In genomic region chr5:88580681-88581080, GRCm38 (mm10) we compare ENCODE assay signal across 23 mouse cellular contexts. TPM values are rescaled to one million over a fixed set of nuclear protein-coding genes. Genes with fewer than 3 reads are reported as not detected.
"Had no signal": no experiment of that assay in that cellular context is flagged by ENCODE, and none has a peak within 500 bp of the region (broad histone marks: within the 10 kb centered on the region; RNA-seq: fewer than 3 reads in every experiment).

No protein-coding gene starts in this region.

- H3K27me3 ChIP-seq: kidney, embryonic 15.5 days; limb, embryonic 12.5 days; limb, embryonic 15.5 days; lung, embryonic 15.5 days; midbrain, embryonic 12.5 days; midbrain, embryonic 15.5 days; neural tube, embryonic 12.5 days; neural tube, embryonic 15.5 days had no signal

- H3K36me3 ChIP-seq: kidney, embryonic 15.5 days; limb, embryonic 12.5 days; limb, embryonic 15.5 days; lung, embryonic 15.5 days; midbrain, embryonic 12.5 days; midbrain, embryonic 15.5 days; neural tube, embryonic 12.5 days; neural tube, embryonic 15.5 days had no signal

- H3K4me3 ChIP-seq: kidney, embryonic 15.5 days; limb, embryonic 12.5 days; limb, embryonic 15.5 days; lung, embryonic 15.5 days; midbrain, embryonic 12.5 days; midbrain, embryonic 15.5 days; neural tube, embryonic 12.5 days; neural tube, embryonic 15.5 days had no signal

- H3K27ac ChIP-seq: kidney, embryonic 15.5 days; limb, embryonic 12.5 days; limb, embryonic 15.5 days; liver, embryonic 14.5 days; lung, embryonic 15.5 days; midbrain, embryonic 12.5 days; midbrain, embryonic 15.5 days; neural tube, embryonic 12.5 days; neural tube, embryonic 15.5 days; stomach, postnatal 0 days had no signal

- ATAC-seq: midbrain, embryonic 15.5 days had no signal

- DNase-seq: kidney, adult 8-10 months; kidney, postnatal 10 days; kidney, postnatal 36 days; left cerebral cortex, postnatal 4 days; lung, adult 18-20 months; lung, postnatal 10 days; lung, postnatal 36 days; right cerebral cortex, adult 18-20 months; right cerebral cortex, postnatal 14 days; right cerebral cortex, postnatal 4 days; thymus, adult 18-20 months; thymus, postnatal 36 days had no signal

RNA-seq across cellular contexts. Expression of gene Jchain, which starts 53.0 kb away (rescaled TPM):
- polyA plus RNA-seq: kidney, embryonic 15.5 days; limb, embryonic 12.5 days; lung, embryonic 15.5 days; stomach, embryonic 14.5 days; stomach, postnatal 0 days had no signal
